ENCODE assay signal across 9 mouse cellular contexts in the genomic region with DNA sequence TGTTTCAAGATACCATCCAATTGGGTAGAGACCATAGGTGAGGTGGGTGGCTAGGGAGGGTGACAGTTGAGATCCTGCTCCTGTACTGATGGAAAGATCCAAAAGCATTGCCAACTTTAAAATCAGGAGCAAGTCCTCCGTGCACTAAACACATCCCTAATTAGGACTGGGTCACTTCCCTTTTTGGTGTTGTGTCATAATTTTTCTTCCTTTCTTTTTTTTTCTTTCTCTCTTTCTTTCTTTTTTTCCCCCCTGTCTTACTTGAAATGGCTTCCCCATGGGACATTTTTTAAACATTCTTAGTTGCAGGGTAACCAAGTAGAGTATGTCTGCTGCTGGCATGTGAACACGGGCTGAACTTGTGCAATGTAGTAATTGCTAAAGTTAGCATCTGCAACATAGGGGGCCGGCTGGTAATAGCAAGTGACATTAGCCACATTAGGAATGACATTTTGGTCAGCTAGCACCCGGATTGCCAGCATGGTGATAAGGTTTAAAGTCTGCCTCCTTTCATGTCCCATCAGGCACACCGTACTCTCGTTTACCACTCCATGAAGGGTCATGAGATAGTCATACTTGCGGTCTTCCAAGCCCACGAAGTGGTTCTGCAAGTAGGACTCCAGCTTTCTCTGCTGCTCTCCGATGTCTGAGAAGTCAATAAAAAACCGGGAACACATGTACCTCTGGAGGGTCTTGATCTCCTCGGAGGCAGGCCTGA. TPM values are rescaled to one million over a fixed set of nuclear protein-coding genes. Genes with fewer than 3 reads are reported as not detected.
DNase-seq lines count a peak whose midpoint lies in the region; ATAC-seq and TF ChIP-seq lines count a peak whose summit lies in the region.
"Had no signal": no experiment of that assay in that cellular context is flagged by ENCODE, and none has a peak within 500 bp of the region (broad histone marks: within the 10 kb centered on the region; RNA-seq: fewer than 3 reads in every experiment).

No protein-coding gene starts in this region.

- H3K4me1 ChIP-seq in hindbrain, embryonic 13.5 days (replicated peaks), result peaks cover 35% of the 10 kb centered on the region
- H3K4me1 ChIP-seq in hindbrain, embryonic 10.5 days (replicated peaks), result peaks cover 17% of the 10 kb centered on the region
- H3K4me1 ChIP-seq in bone marrow, adult 2 months (ENCODE audit: control insufficient read depth, insufficient read depth, low read length), result no peaks in the 10 kb centered on the region
- peaks cover 9% of the 10 kb centered on the region for H3K4me1 ChIP-seq in heart, postnatal 0 days (ENCODE audit: control insufficient read depth, insufficient read depth)
- no peaks in the 10 kb centered on the region; the same call in 1 of the 2 replicates for H3K4me1 ChIP-seq in liver, embryonic 16.5 days (ENCODE audit: control insufficient read depth, low read depth, low read length)

- no peak overlapping the region for H3K27ac ChIP-seq in hindbrain, embryonic 13.5 days
- H3K27ac ChIP-seq in hindbrain, embryonic 10.5 days, result no peak overlapping the region
- no peak overlapping the region for H3K27ac ChIP-seq in bone marrow, adult 2 months (ENCODE audit: control insufficient read depth, insufficient read depth, low read depth, low read length, poor library complexity)
- peak overlapping the region; percentile 94 for H3K27ac ChIP-seq in heart, postnatal 0 days (ENCODE audit: low read depth)
- 0 out of 2 replicates have a peak overlapping the region, but pooled peaks have one; percentile 6 for H3K27ac ChIP-seq in liver, embryonic 16.5 days (ENCODE audit: low read length)

- no peaks in the 10 kb centered on the region for H3K36me3 ChIP-seq in hindbrain, embryonic 13.5 days
- no peaks in the 10 kb centered on the region for H3K36me3 ChIP-seq in hindbrain, embryonic 10.5 days
- 0 out of 2 replicates have a peak, but pooled peaks cover 4% of the 10 kb centered on the region for H3K36me3 ChIP-seq in heart, postnatal 0 days (replicated peaks; ENCODE audit: control insufficient read depth, insufficient read depth, low read length)
- no peaks in the 10 kb centered on the region for H3K36me3 ChIP-seq in liver, embryonic 16.5 days (ENCODE audit: control insufficient read depth, insufficient read depth)

- peak; percentile 46; the same call in 1 of the 2 replicates for TF ChIP-seq EP300 in heart, postnatal 0 days (IDR thresholded peaks at IDR 0.05; ENCODE audit: low read depth)

- no peak for DNase-seq in hindbrain, embryonic 10.5 days (ENCODE audit: low spot score)
- peak; percentile 78 for DNase-seq in heart, postnatal 0 days (ENCODE audit: low spot score)
- DNase-seq in cerebellum, adult 9-10 months, result no peak
- no peak for DNase-seq in left cerebral cortex, adult 18-20 months (ENCODE audit: low spot score in 2 of 2)
- no peak for DNase-seq in right cerebral cortex, postnatal 14 days
- DNase-seq: adrenal gland, adult 8-10 months had no signal

- TF ChIP-seq CTCF in bone marrow, adult 2 months (IDR thresholded peaks at IDR 0.05; ENCODE audit: control insufficient read depth, insufficient read depth, low read length), result no peak
- no peak for TF ChIP-seq CTCF in heart, postnatal 0 days (IDR thresholded peaks at IDR 0.05; ENCODE audit: low read depth)

- TF ChIP-seq POLR2A in bone marrow, adult 2 months (IDR thresholded peaks at IDR 0.05; ENCODE audit: borderline replicate concordance, control insufficient read depth, low read depth, low read length), result no peak

- H3K27me3 ChIP-seq in hindbrain, embryonic 13.5 days, result peaks cover 15% of the 10 kb centered on the region
- peaks cover 31% of the 10 kb centered on the region for H3K27me3 ChIP-seq in hindbrain, embryonic 10.5 days (ENCODE audit: insufficient read depth, poor library complexity, severe bottlenecking)
- H3K27me3 ChIP-seq in heart, postnatal 0 days (ENCODE audit: control insufficient read depth, insufficient read depth, low read length), result no peaks in the 10 kb centered on the region
- peaks cover 11% of the 10 kb centered on the region for H3K27me3 ChIP-seq in liver, embryonic 16.5 days (ENCODE audit: control insufficient read depth, insufficient read depth, low read depth, low read length)

- 0 out of 2 replicates have a peak overlapping the region, but pooled peaks have one; percentile 76 for H3K9ac ChIP-seq in hindbrain, embryonic 13.5 days
- peak overlapping the region; percentile 73 for H3K9ac ChIP-seq in heart, postnatal 0 days (replicated peaks; ENCODE audit: low read depth, low read length)
- H3K9ac ChIP-seq in liver, embryonic 16.5 days (ENCODE audit: low read depth, low read length), result peak overlapping the region; percentile 8; the same call in 1 of the 2 replicates

- H3K4me2 ChIP-seq in hindbrain, embryonic 13.5 days, result peak overlapping the region; percentile 72
- H3K4me2 ChIP-seq in heart, postnatal 0 days (ENCODE audit: low read depth, low read length), result peak overlapping the region; percentile 86
- peak overlapping the region; percentile 84 for H3K4me2 ChIP-seq in liver, embryonic 16.5 days (ENCODE audit: low read depth, low read length)

- no peak for ATAC-seq in hindbrain, embryonic 13.5 days (ENCODE audit: low FRiP score)
- peak; percentile 31 for ATAC-seq in heart, postnatal 0 days (ENCODE audit: insufficient read depth, low read depth)
- no peak for ATAC-seq in liver, embryonic 16.5 days (ENCODE audit: low read depth)

- H3K9me3 ChIP-seq in hindbrain, embryonic 13.5 days, result no peaks in the 10 kb centered on the region
- no peaks in the 10 kb centered on the region for H3K9me3 ChIP-seq in hindbrain, embryonic 10.5 days
- no peaks in the 10 kb centered on the region for H3K9me3 ChIP-seq in heart, postnatal 0 days (replicated peaks; ENCODE audit: control insufficient read depth, low read length)
- H3K9me3 ChIP-seq in liver, embryonic 16.5 days (replicated peaks; ENCODE audit: control insufficient read depth, low read length), result no peaks in the 10 kb centered on the region

- WGBS in hindbrain, embryonic 13.5 days, result 83% methylated on average over 11 of the region's 11 CpGs
- WGBS in hindbrain, embryonic 10.5 days, result 86% methylated on average over 11 of the region's 11 CpGs
- WGBS in bone marrow, adult 2 months, result 35% methylated on average over 11 of the region's 11 CpGs
- WGBS in heart, postnatal 0 days, result 34% methylated on average over 11 of the region's 11 CpGs
- WGBS in liver, embryonic 16.5 days (ENCODE audit: insufficient replicate concordance), result 54% methylated on average over 11 of the region's 11 CpGs

- H3K4me3 ChIP-seq in hindbrain, embryonic 13.5 days, result peak overlapping the region; percentile 66
- H3K4me3 ChIP-seq in hindbrain, embryonic 10.5 days, result no peak overlapping the region
- H3K4me3 ChIP-seq in bone marrow, adult 2 months (replicated peaks; ENCODE audit: control insufficient read depth, low read depth, low read length), result peak overlapping the region; percentile 55
- peak overlapping the region; percentile 84 for H3K4me3 ChIP-seq in heart, postnatal 0 days (ENCODE audit: low read depth, low read length)
- peak overlapping the region; percentile 72 for H3K4me3 ChIP-seq in liver, embryonic 16.5 days (ENCODE audit: low read depth, low read length)

RNA-seq across cellular contexts. Expression of a gene that starts 2.8 kb away (rescaled TPM):
- polyA plus RNA-seq in hindbrain, embryonic 13.5 days (2015; fragmentation: Nextera tagmentation; extraction: Ambion mirVana), result 7.6 and 8.6 TPM in 2 replicates
- 1.9 and 2.3 TPM in 2 replicates for polyA plus RNA-seq in hindbrain, embryonic 10.5 days (2016; fragmentation: Nextera tagmentation; extraction: Ambion mirVana)
- polyA plus RNA-seq in bone marrow, adult 2 months (2011; ENCODE audit: insufficient read depth, insufficient read length, low replicate concordance, missing spikeins), result 6.8 and 11.4 TPM in 2 replicates
- total RNA-seq in heart, postnatal 0 days (2014; rRNA removed; ENCODE audit: low replicate concordance), result 8.8 and 17.9 TPM in 2 replicates
- polyA plus RNA-seq in heart, postnatal 0 days (2015; fragmentation: Nextera tagmentation; extraction: Ambion mirVana), result 6.4 and 6.6 TPM in 2 replicates
- polyA plus RNA-seq in liver, embryonic 16.5 days (2015; fragmentation: Nextera tagmentation; extraction: Ambion mirVana), result 17.1 and 17.9 TPM in 2 replicates
- 1 to 10 TPM; 3.8 to 4.2 TPM for total RNA-seq in left cerebral cortex, adult 18-20 months (2021)

RNA-seq across cellular contexts. Expression of a gene that starts 11.7 kb away (rescaled TPM):
- not detected in 2 replicates for polyA plus RNA-seq in hindbrain, embryonic 13.5 days (2015; fragmentation: Nextera tagmentation; extraction: Ambion mirVana)
- not detected in 2 replicates for polyA plus RNA-seq in hindbrain, embryonic 10.5 days (2016; fragmentation: Nextera tagmentation; extraction: Ambion mirVana)
- not detected in 2 replicates for polyA plus RNA-seq in bone marrow, adult 2 months (2011; ENCODE audit: insufficient read depth, insufficient read length, low replicate concordance, missing spikeins)
- total RNA-seq in heart, postnatal 0 days (2014; rRNA removed; ENCODE audit: low replicate concordance), result not detected in 2 replicates
- polyA plus RNA-seq in heart, postnatal 0 days (2015; fragmentation: Nextera tagmentation; extraction: Ambion mirVana), result not detected in 2 replicates
- not detected in 2 replicates for polyA plus RNA-seq in liver, embryonic 16.5 days (2015; fragmentation: Nextera tagmentation; extraction: Ambion mirVana)
- not detected for total RNA-seq in left cerebral cortex, adult 18-20 months (2021)
- total RNA-seq: adrenal gland, adult 8-10 months had no signal

Comparison
In these comparisons a context has a peak if more than half of its experiments do, and no peak if none do; other contexts are left out.
1. H3K27ac ChIP-seq: peak in heart, postnatal 0 days (single experiment) and liver, embryonic 16.5 days (single experiment); none in hindbrain, embryonic 13.5 days (single experiment), hindbrain, embryonic 10.5 days (single experiment) and bone marrow, adult 2 months (single experiment).
2. H3K9ac ChIP-seq: peak in every context shown above with its lines; median percentile 76 in hindbrain, embryonic 13.5 days; 73 in heart, postnatal 0 days; 8 in liver, embryonic 16.5 days.
3. Peak in every context shown above with its lines, with median percentiles within 50 percentile points of each other: H3K4me2 ChIP-seq.